Mouse (Mus musculus): ENCODE measurements around the gene Ssr4.

The Ssr4 gene

GRCm38 (mm10) chrX:73805814-73806213 lies 19.0 kb downstream of the Ssr4 start:
- no peak for DNase-seq (ENCODE audit: low read depth, low spot score)

- no peak for DNase-seq (ENCODE audit: low read depth, low spot score)
Observed at GRCm38 (mm10) chrX:73815072-73815471, 28.2 kb downstream of the Ssr4 start.

GRCm38 (mm10) chrX:73816596-73817314 lies 29.9 kb downstream of the Ssr4 start:
- peak; percentile 33 for DNase-seq (ENCODE audit: low read depth, low spot score)

GRCm38 (mm10) chrX:73823747-73824146 lies 36.9 kb downstream of the Ssr4 start:
- DNase-seq (ENCODE audit: low read depth, low spot score), result no peak

- peak; percentile 56 for DNase-seq (ENCODE audit: low read depth, low spot score)
Observed at GRCm38 (mm10) chrX:73824185-73825151, 37.6 kb downstream of the Ssr4 start, which contains the start of gene Pdzd4. Gene Pdzd4 (minus strand): TSS chrX:73824969.

- DNase-seq (ENCODE audit: low read depth, low spot score), result no peak
Observed at GRCm38 (mm10) chrX:73835731-73836130, 48.9 kb downstream of the Ssr4 start.

- no peak for DNase-seq (ENCODE audit: low read depth, low spot score)
Observed at GRCm38 (mm10) chrX:73836691-73837090, 49.9 kb downstream of the Ssr4 start.
